Comparison of ENCODE assay signal across 12 mouse cellular contexts in genomic region chr17:11076319-11076903, GRCm38 (mm10).
DNase-seq lines count a peak whose midpoint lies in the region; ATAC-seq and TF ChIP-seq lines count a peak whose summit lies in the region.
"Had no signal": no experiment of that assay in that cellular context is flagged by ENCODE, and none has a peak within 500 bp of the region (broad histone marks: within the 10 kb centered on the region; RNA-seq: fewer than 3 reads in every experiment).

No protein-coding gene starts in this region.

- H3K4me1 ChIP-seq in forebrain, embryonic 13.5 days = peaks cover 22% of the 10 kb centered on the region
- peaks cover 5% of the 10 kb centered on the region for H3K4me1 ChIP-seq in neural tube, embryonic 14.5 days (ENCODE audit: control insufficient read depth, insufficient read depth, low read length)
- no peaks in the 10 kb centered on the region for H3K4me1 ChIP-seq in liver, postnatal 0 days (ENCODE audit: insufficient read depth)
- H3K4me1 ChIP-seq: heart, embryonic 13.5 days; liver, embryonic 12.5 days had no signal

- 11% methylated on average over 6 of the region's 6 CpGs for WGBS in forebrain, embryonic 13.5 days
- WGBS in neural tube, embryonic 14.5 days = 37% methylated on average over 6 of the region's 6 CpGs
- WGBS in liver, postnatal 0 days (ENCODE audit: insufficient replicate concordance) = 65% methylated on average over 6 of the region's 6 CpGs

- no peak for TF ChIP-seq EP300 in liver, postnatal 0 days (IDR thresholded peaks at IDR 0.05; ENCODE audit: low read depth)

- no peak overlapping the region for H3K27ac ChIP-seq in forebrain, embryonic 13.5 days
- H3K27ac ChIP-seq in left cerebral cortex, adult 2 months = no peak overlapping the region
- H3K27ac ChIP-seq in neural tube, embryonic 14.5 days (ENCODE audit: low read depth, low read length) = no peak overlapping the region
- H3K27ac ChIP-seq in liver, postnatal 0 days (ENCODE audit: low read depth) = no peak overlapping the region
- H3K27ac ChIP-seq: heart, embryonic 13.5 days; liver, embryonic 12.5 days had no signal

- no peaks in the 10 kb centered on the region for H3K36me3 ChIP-seq in forebrain, embryonic 13.5 days (ENCODE audit: poor library complexity, severe bottlenecking)
- no peaks in the 10 kb centered on the region for H3K36me3 ChIP-seq in neural tube, embryonic 14.5 days (ENCODE audit: control insufficient read depth, insufficient read depth, low read length)
- H3K36me3 ChIP-seq in liver, postnatal 0 days (replicated peaks; ENCODE audit: insufficient read depth, low read length) = no peaks in the 10 kb centered on the region
- H3K36me3 ChIP-seq: G1E; heart, embryonic 13.5 days; liver, embryonic 12.5 days had no signal

- TF ChIP-seq CTCF in left cerebral cortex, adult 2 months (IDR thresholded peaks at IDR 0.05) = no peak
- no peak for TF ChIP-seq CTCF in liver, postnatal 0 days (IDR thresholded peaks at IDR 0.05; ENCODE audit: low read depth)

- intact Hi-C loops in left cerebral cortex, adult 2 months (cut with DNase I) = no loop called here

- H3K4me3 ChIP-seq in forebrain, embryonic 13.5 days = no peak overlapping the region
- H3K4me3 ChIP-seq in left cerebral cortex, adult 2 months = no peak overlapping the region
- no peak overlapping the region for H3K4me3 ChIP-seq in neural tube, embryonic 14.5 days (ENCODE audit: low read depth, low read length)
- no peak overlapping the region for H3K4me3 ChIP-seq in liver, postnatal 0 days (ENCODE audit: low read depth, low read length)
- H3K4me3 ChIP-seq: heart, embryonic 13.5 days; liver, embryonic 12.5 days had no signal

- no peak overlapping the region; the same call in 1 of the 2 replicates for H3K4me2 ChIP-seq in forebrain, embryonic 13.5 days
- H3K4me2 ChIP-seq in neural tube, embryonic 14.5 days (ENCODE audit: low read depth, low read length) = no peak overlapping the region
- H3K4me2 ChIP-seq in liver, postnatal 0 days (ENCODE audit: low read depth, low read length) = no peak overlapping the region
- H3K4me2 ChIP-seq: heart, embryonic 13.5 days; liver, embryonic 12.5 days had no signal

- ATAC-seq in forebrain, embryonic 13.5 days = peak; percentile 83
- peak; percentile 46; the same call in 1 of the 2 replicates for ATAC-seq in neural tube, embryonic 14.5 days (ENCODE audit: low read depth)
- no peak for ATAC-seq in liver, postnatal 0 days
- ATAC-seq: liver, embryonic 12.5 days had no signal

- no peaks in the 10 kb centered on the region for H3K27me3 ChIP-seq in forebrain, embryonic 13.5 days
- H3K27me3 ChIP-seq in neural tube, embryonic 14.5 days (ENCODE audit: control insufficient read depth, insufficient read depth, low read length) = no peaks in the 10 kb centered on the region
- no peaks in the 10 kb centered on the region for H3K27me3 ChIP-seq in liver, postnatal 0 days (ENCODE audit: insufficient read depth, low read length)
- H3K27me3 ChIP-seq: heart, embryonic 13.5 days; liver, embryonic 12.5 days had no signal

- DNase-seq in embryo, embryonic 10.5 days (ENCODE audit: low spot score) = peak; percentile 68
- peak; percentile 15 to 38 for DNase-seq in left cerebral cortex, adult 2 months (ENCODE audit: extremely low spot score in 1 of 2, low spot score in 2 of 2)
- DNase-seq in liver, postnatal 0 days = no peak
- DNase-seq in thymus, postnatal 36 days = no peak
- DNase-seq in kidney, adult 8-10 months = no peak
- no peak for DNase-seq in cerebellum, postnatal 4 days (ENCODE audit: low spot score in 2 of 2)
- DNase-seq: kidney, postnatal 25 days had no signal

- no peak overlapping the region for H3K9ac ChIP-seq in forebrain, embryonic 13.5 days
- no peak overlapping the region for H3K9ac ChIP-seq in neural tube, embryonic 14.5 days (replicated peaks; ENCODE audit: low read depth, low read length)
- no peak overlapping the region for H3K9ac ChIP-seq in liver, postnatal 0 days (replicated peaks)
- H3K9ac ChIP-seq: heart, embryonic 13.5 days; liver, embryonic 12.5 days had no signal

- no peaks in the 10 kb centered on the region for H3K9me3 ChIP-seq in forebrain, embryonic 13.5 days (replicated peaks)
- no peaks in the 10 kb centered on the region for H3K9me3 ChIP-seq in neural tube, embryonic 14.5 days (ENCODE audit: control insufficient read depth, low read length)
- H3K9me3 ChIP-seq in liver, postnatal 0 days (ENCODE audit: low read length) = no peaks in the 10 kb centered on the region
- H3K9me3 ChIP-seq: G1E; heart, embryonic 13.5 days; liver, embryonic 12.5 days had no signal

Comparison
In these comparisons a context has a peak if more than half of its experiments do, and no peak if none do; other contexts are left out.
1. DNase-seq: peak in embryo, embryonic 10.5 days (single experiment) and left cerebral cortex, adult 2 months (2 of 2); none in liver, postnatal 0 days (single experiment), thymus, postnatal 36 days (0 of 2), kidney, adult 8-10 months (0 of 2) and cerebellum, postnatal 4 days (0 of 2).